Mouse (Mus musculus): ENCODE measurements around the gene Prdm16.

The Prdm16 gene

GRCm38 (mm10) chr4:154519470-154520037 is 117.1 kb downstream of the Prdm16 start:
- DNase-seq (ENCODE audit: extremely low spot score, low read depth, low spot score) = no peak

- DNase-seq (ENCODE audit: extremely low spot score, low read depth, low spot score) = no peak
These were observed 118.7 kb downstream of the Prdm16 start for GRCm38 (mm10) chr4:154517991-154518390.

GRCm38 (mm10) chr4:154516470-154516869 is 120.2 kb downstream of the Prdm16 start:
- DNase-seq (ENCODE audit: extremely low spot score, low read depth, low spot score) = no peak

- DNase-seq (ENCODE audit: extremely low spot score, low read depth, low spot score) = no peak
These were observed 123.0 kb downstream of the Prdm16 start for GRCm38 (mm10) chr4:154513664-154514063.

- DNase-seq (ENCODE audit: extremely low spot score, low read depth, low spot score) = no peak
These were observed 124.1 kb downstream of the Prdm16 start for GRCm38 (mm10) chr4:154512518-154513090.

GRCm38 (mm10) chr4:154511767-154512166 is 124.9 kb downstream of the Prdm16 start:
- DNase-seq (ENCODE audit: extremely low spot score, low read depth, low spot score) = no peak

- no peak for DNase-seq (ENCODE audit: extremely low spot score, low read depth, low spot score)
These were observed 129.8 kb downstream of the Prdm16 start for GRCm38 (mm10) chr4:154506774-154507435.

- DNase-seq (ENCODE audit: extremely low spot score, low read depth, low spot score) = no peak
These were observed 131.4 kb downstream of the Prdm16 start for GRCm38 (mm10) chr4:154505313-154505712.

GRCm38 (mm10) chr4:154503260-154503829 is 133.3 kb downstream of the Prdm16 start:
- DNase-seq (ENCODE audit: extremely low spot score, low read depth, low spot score) = no peak

GRCm38 (mm10) chr4:154502403-154503000 is 134.2 kb downstream of the Prdm16 start:
- no peak for DNase-seq (ENCODE audit: extremely low spot score, low read depth, low spot score)

GRCm38 (mm10) chr4:154500695-154501094 is 136.0 kb downstream of the Prdm16 start:
- DNase-seq (ENCODE audit: extremely low spot score, low read depth, low spot score) = no peak

GRCm38 (mm10) chr4:154499701-154500523 is 136.8 kb downstream of the Prdm16 start:
- no peak for DNase-seq (ENCODE audit: extremely low spot score, low read depth, low spot score)

GRCm38 (mm10) chr4:154497423-154498175 is 139.1 kb downstream of the Prdm16 start:
- no peak for DNase-seq (ENCODE audit: extremely low spot score, low read depth, low spot score)

- DNase-seq (ENCODE audit: extremely low spot score, low read depth, low spot score) = no peak
These were observed 139.7 kb downstream of the Prdm16 start for GRCm38 (mm10) chr4:154496991-154497390.

- no peak for DNase-seq (ENCODE audit: extremely low spot score, low read depth, low spot score)
These were observed 140.2 kb downstream of the Prdm16 start for GRCm38 (mm10) chr4:154496522-154496921.

GRCm38 (mm10) chr4:154493996-154494395 is 142.7 kb downstream of the Prdm16 start:
- no peak for DNase-seq (ENCODE audit: extremely low spot score, low read depth, low spot score)

- DNase-seq (ENCODE audit: extremely low spot score, low read depth, low spot score) = no peak
These were observed 144.0 kb downstream of the Prdm16 start for GRCm38 (mm10) chr4:154492714-154493121.

GRCm38 (mm10) chr4:154492268-154492667 is 144.4 kb downstream of the Prdm16 start:
- no peak for DNase-seq (ENCODE audit: extremely low spot score, low read depth, low spot score)

- DNase-seq (ENCODE audit: extremely low spot score, low read depth, low spot score) = no peak
These were observed 148.6 kb downstream of the Prdm16 start for GRCm38 (mm10) chr4:154488031-154488430.

- no peak for DNase-seq (ENCODE audit: extremely low spot score, low read depth, low spot score)
These were observed 154.0 kb downstream of the Prdm16 start for GRCm38 (mm10) chr4:154482695-154483094.
